Mouse (Mus musculus) midbrain, embryonic 15.5 days (tissue): Measurements from ENCODE around the gene Zfp54. TPM values are rescaled to one million over a fixed set of nuclear protein-coding genes. Genes with fewer than 3 reads are reported as not detected.
A peak's percentile ranks its signal among the peaks of the same experiment; 100 is the strongest.
"Not testable (repeated sequence)": the region's sequence is repeated elsewhere in the genome, so short reads cannot be mapped to it uniquely, and the experiment has no call there.

Experiments
- ATAC-seq: fragments of 200-750 bp; cut with Nextera tagmentation; replicated peaks from 2 replicates; pipeline ENCODE4 v1.8.0; 2017; ENCODE audit warnings: moderate TSS enrichment
- H3K27ac ChIP-seq: fragments of 300-500 bp; sonication (generic); 2 replicates; pipeline ENCODE4 v1.5.1; 2015; ENCODE audit warnings: mild to moderate bottlenecking, inconsistent platforms
- H3K27me3 ChIP-seq: fragments of 300-500 bp; sonication (generic); replicated peaks from 2 replicates; pipeline ENCODE4 v1.6.1; 2015; ENCODE audit warnings: inconsistent platforms
- H3K36me3 ChIP-seq: fragments of 300-500 bp; sonication (generic); replicated peaks from 2 replicates; pipeline ENCODE4 v1.6.1; 2015; ENCODE audit warnings: inconsistent platforms
- H3K4me1 ChIP-seq: fragments of 300-500 bp; sonication (generic); 2 replicates; pipeline ENCODE4 v1.6.1; 2015; ENCODE audit warnings: inconsistent platforms
- H3K4me2 ChIP-seq: fragments of 300-500 bp; sonication (generic); 2 replicates; pipeline ENCODE4 v1.6.1; 2015; ENCODE audit warnings: inconsistent platforms, mild to moderate bottlenecking, moderate library complexity
- H3K4me3 ChIP-seq: fragments of 300-500 bp; sonication (generic); 2 replicates; pipeline ENCODE4 v1.5.1; 2015; ENCODE audit warnings: mild to moderate bottlenecking, inconsistent platforms
- H3K9ac ChIP-seq: fragments of 300-500 bp; sonication (generic); 2 replicates; pipeline ENCODE4 v1.6.1; 2015; ENCODE audit warnings: mild to moderate bottlenecking, inconsistent platforms
- H3K9me3 ChIP-seq: fragments of 300-500 bp; sonication (generic); 2 replicates; pipeline ENCODE4 v1.6.1; 2016; ENCODE audit warnings: inconsistent platforms
- WGBS: fragments of 180-500 bp; shearing (Covaris S2); methylation state at CpG from one replicate; pipeline ENCODE4 v1.1.7; 2015; ENCODE audit warnings: mixed read lengths; 5-methylcytosine and 5-hydroxymethylcytosine counted together
- polyA plus RNA-seq: library from polyadenylated mRNA; unstranded; fragments of >200 nt; fragmentation: Nextera tagmentation; extraction: Ambion mirVana; gene quantifications from 2 replicates; pipeline ENCODE4 v1.2.1, GENCODE M21; 2015

The Zfp54 gene
- polyA plus RNA-seq: 6.0 and 6.1 TPM in 2 replicates

DNA sequence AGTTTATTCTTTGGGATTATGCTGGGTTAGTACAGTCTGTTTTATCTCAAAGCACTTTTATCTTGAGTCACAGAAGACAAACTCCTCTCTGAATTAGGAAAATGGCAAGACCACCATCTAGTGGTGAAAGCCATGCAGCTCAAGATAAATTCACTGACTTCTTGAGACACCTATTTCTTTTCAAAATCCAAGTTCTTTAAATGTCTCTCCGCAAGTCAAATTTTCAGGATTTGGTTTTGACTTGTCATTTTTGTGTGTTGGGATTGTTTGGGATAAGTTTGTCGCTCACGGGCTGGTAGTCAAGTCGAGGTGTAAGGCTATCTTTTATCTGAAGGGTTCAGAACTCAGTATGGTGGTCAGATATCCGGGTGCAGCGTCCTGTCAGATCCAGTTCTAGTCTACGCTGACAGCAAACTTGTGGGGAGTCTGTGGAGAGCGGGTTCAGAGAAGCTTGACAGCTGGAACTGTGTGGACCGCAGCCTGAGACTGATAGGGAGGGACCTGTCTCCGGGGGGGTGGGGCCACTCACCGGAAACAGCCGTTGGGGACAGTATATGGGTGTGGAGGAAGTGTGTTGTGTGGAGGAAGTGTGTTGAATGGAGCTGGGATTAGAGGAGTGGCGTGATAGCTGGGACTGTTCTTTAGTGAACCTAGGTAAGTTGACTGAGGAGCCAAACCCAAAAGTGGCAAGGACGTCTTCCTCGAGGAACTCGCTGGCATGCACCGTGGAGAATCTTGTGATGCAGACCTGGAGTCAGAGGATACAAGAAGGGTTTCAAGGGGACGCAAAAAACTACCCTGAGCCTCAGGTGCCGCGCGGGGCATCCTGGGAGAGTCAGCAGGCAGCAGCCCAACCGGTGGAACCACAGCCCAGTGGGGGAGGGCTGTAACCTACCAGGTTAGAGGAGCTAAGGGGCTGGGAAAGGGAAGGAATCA is at the start of gene Zfp54:
Zfp54 (plus strand) TSS at position 564 of the 936 bp plus-strand sequence.
- H3K9ac ChIP-seq: peak within 1 kb of the TSS; percentile 39
- H3K4me1 ChIP-seq: peaks cover 7% of the 10 kb centered on the region; the same call in 1 of the 2 replicates
- H3K27ac ChIP-seq: peak within 1 kb of the TSS; percentile 65
- no peaks in the 10 kb centered on the region for H3K9me3 ChIP-seq
- H3K4me2 ChIP-seq: peak within 1 kb of the TSS; percentile 82
- no peaks in the 10 kb centered on the region for H3K36me3 ChIP-seq
- H3K4me3 ChIP-seq: peak within 1 kb of the TSS; percentile 47
- 1% methylated on average over 22 of the region's 22 CpGs for WGBS
- ATAC-seq: peak; percentile 99
- no peaks in the 10 kb centered on the region for H3K27me3 ChIP-seq

DNA sequence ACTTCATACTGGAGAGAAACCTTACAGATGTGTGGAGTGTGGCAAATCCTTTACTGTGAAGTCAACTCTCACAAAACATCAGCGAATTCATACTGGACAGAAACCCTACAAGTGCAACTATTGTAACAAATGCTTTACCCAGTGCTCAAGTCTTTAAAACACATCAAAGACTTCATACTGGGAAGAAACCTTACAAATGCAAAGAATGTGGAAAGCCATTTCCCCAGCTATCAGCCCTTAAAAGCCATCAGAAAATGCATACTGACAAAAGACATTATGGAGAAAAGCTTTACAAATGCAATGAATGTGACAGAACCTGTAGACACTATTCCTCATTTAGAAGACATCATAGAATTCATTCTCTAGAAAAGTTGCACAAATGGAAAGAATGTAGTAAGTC is 47.7 kb upstream of the Zfp54 start:
- Histone ChIP-seq H3K4me1 (no peaks in the 10 kb centered on the region), H3K4me3 (no peak overlapping the region), H3K9me3 (no peaks in the 10 kb centered on the region), H3K27ac (no peak overlapping the region), H3K4me2 (no peak overlapping the region), H3K27me3 (no peaks in the 10 kb centered on the region), H3K36me3 (no peaks in the 10 kb centered on the region), H3K9ac (no peak overlapping the region)
- no peak for ATAC-seq
- WGBS: 49% methylated on average over 1 of the region's 1 CpGs

DNA sequence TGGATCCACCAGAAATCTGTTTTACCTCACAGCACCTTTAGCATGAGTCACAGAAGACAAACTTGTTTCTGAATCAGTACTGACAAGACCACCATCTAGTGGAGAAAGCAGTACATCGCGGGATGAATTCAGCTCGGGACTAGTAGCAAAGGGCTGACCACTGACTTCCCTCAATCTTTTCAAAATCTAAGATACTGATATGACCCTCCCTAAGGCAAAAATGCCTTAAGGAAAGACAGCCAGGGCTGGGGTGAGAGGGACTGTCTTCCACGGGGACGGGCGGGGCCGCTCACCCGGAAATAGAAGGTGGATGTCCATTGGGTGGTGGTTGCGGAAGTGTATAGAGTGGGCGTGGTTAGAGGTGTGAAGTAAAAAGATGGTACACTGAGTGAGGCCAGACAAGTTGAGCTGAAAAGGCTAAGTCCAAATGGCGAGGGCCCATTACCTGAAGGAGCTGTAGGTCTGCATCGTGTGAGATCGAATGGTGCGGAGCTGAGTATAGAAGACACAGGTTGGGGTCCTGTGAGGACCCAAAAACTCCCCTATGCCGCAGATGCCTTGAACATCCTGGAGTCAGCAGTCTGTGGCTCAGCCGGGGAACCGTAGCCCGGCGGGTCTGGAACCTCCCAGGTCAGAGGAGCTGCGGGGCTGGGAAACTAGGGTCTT is 39.5 kb upstream of the Zfp54 start, which contains the start of gene Zfp677:
Zfp677 (plus strand) TSS at position 358 of the 666 bp plus-strand sequence.
- H3K27me3 ChIP-seq: no peaks in the 10 kb centered on the region
- no peaks in the 10 kb centered on the region for H3K36me3 ChIP-seq
- peak; percentile 99 for ATAC-seq
- no peaks in the 10 kb centered on the region for H3K4me1 ChIP-seq
- peak within 1 kb of the TSS; percentile 60 for H3K4me2 ChIP-seq
- peak within 1 kb of the TSS; percentile 56 for H3K4me3 ChIP-seq
- peak within 1 kb of the TSS; percentile 69 for H3K27ac ChIP-seq
- H3K9me3 ChIP-seq: no peaks in the 10 kb centered on the region
- H3K9ac ChIP-seq: peak within 1 kb of the TSS; percentile 59
- 6% methylated on average over 20 of the region's 20 CpGs for WGBS

DNA sequence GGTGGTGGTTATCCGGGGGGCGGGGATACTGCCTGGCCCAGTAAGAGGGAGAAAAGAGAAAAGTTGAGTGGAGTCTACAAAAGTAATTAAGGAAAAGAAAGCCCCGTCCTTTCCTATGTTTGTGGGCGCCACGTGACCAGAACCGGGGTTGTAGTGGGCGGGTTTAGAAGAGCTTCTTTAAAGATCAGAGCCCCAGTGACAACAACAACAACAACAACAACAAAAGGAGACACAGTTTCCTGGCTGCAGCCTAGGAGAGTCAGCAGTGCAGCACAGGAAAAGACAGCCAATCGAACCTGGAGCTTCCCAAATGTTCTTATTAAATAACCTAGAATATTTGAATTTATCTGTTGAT is 39.0 kb upstream of the Zfp54 start:
- Histone ChIP-seq H3K4me1 (no peaks in the 10 kb centered on the region), H3K36me3 (no peaks in the 10 kb centered on the region), H3K4me2 (peak overlapping the region; percentile 60), H3K27me3 (no peaks in the 10 kb centered on the region), H3K4me3 (peak overlapping the region; percentile 56), H3K9ac (peak overlapping the region; percentile 59), H3K9me3 (no peaks in the 10 kb centered on the region), H3K27ac (peak overlapping the region; percentile 69; the same call in 1 of the 2 replicates)
- no peak; the same call in none of the 2 replicates for ATAC-seq
- 21% methylated on average over 8 of the region's 8 CpGs for WGBS

DNA sequence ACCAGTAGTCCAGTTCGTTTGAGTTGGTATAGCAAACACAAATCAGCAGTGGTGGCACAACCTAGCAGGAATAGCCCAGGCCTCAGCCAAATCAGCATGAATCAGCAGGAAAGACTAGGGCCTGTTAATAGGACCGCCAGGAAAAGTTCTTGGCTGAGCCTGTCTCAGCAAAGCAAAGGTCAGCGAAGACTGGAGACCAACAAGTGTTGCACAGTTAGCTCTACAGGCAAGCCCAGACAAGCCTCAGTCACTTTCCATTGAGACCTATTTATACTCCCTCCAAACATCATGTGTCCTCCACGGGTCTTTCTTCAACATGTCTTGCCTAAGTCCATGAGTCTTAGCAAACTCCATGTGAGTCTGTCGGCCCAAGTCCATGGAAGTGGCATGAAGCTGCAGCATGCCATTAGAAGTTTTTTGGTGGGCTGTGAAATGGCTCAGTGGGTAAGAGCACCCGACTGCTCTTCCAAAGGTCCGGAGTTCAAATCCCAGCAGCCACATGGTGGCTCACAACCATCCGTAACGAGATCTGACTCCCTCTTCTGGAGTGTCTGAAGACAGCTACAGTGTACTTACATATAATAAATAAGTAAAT is 15.9 kb downstream of the Zfp54 start:
- WGBS: 83% methylated on average over 9 of the region's 9 CpGs
- not testable (repeated sequence) for H3K27ac ChIP-seq, H3K27me3 ChIP-seq

DNA sequence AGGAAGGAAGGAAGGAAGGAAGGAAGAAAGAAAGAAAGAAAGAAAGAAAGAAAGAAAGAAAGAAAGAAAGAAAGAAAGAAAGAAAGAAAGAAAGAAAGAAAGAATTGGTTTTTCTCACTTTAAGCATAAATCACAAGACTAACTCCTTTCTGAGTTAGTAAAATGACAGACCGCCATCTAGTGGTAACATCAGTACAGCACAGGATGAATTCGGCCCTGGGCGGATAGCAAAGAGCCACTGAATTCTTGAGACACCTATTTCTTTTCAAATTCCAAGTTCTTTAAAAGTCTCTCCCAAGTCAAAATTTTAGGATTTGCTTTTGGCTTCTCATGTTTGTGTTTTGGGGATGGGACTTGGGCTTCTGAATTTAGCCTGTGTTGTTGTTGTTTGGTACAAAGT is 26.6 kb downstream of the Zfp54 start:
- ATAC-seq: peak; percentile 87
- under 1% methylated on average over 3 of the region's 3 CpGs for WGBS
- H3K4me3 ChIP-seq: peak overlapping the region; percentile 60

More for the DNA sequence above, 15.9 kb downstream of the Zfp54 start:
- not testable (repeated sequence) for ATAC-seq, H3K4me3 ChIP-seq, H3K36me3 ChIP-seq, H3K4me1 ChIP-seq, H3K4me2 ChIP-seq, H3K9me3 ChIP-seq, H3K9ac ChIP-seq

DNA sequence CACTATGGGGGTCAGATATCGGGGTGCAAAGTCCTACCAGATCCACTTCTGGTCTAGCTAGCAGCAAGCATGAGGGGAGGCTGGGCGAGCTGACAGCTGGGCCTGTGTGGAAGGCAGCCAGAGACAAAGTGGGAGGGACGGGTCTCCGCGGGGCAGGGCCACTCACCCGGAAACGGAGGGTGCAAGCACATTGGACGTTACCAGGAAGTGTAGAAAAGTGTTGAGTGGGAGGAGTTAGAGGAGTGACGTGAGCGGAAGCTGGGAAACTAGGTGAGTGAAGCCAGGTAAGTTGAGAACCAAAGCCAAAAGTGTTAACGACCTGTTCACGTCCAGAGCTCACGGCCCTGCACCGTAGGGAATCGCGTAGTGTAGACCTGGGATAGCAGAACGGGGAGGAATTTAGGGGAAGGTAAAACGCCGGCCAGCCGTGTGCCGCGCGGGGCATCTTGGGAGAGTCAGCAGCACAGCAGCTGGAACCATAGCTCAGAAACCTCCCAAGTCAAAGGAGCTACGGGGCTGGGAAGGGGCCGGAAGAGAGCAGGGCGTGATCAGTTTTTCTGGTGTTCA is 27.2 kb downstream of the Zfp54 start, which contains the start of gene Zfp51:
Zfp51 (plus strand) TSS at position 237 of the 567 bp plus-strand sequence.
- peak; percentile 100 for ATAC-seq
- Histone ChIP-seq H3K27ac (peak within 1 kb of the TSS; percentile 80), H3K4me2 (peak within 1 kb of the TSS; percentile 64), H3K9me3 (no peaks in the 10 kb centered on the region), H3K27me3 (no peaks in the 10 kb centered on the region), H3K9ac (peak within 1 kb of the TSS; percentile 55), H3K4me1 (peaks cover 6% of the 10 kb centered on the region), H3K4me3 (peak within 1 kb of the TSS; percentile 60), H3K36me3 (no peaks in the 10 kb centered on the region)
- WGBS: under 1% methylated on average over 26 of the region's 26 CpGs

More for the DNA sequence above, 26.6 kb downstream of the Zfp54 start:
- H3K27me3 ChIP-seq: no peaks in the 10 kb centered on the region
- H3K36me3 ChIP-seq: no peaks in the 10 kb centered on the region
- no peaks in the 10 kb centered on the region for H3K9me3 ChIP-seq
- peak overlapping the region; percentile 55 for H3K9ac ChIP-seq
- peak overlapping the region; percentile 80 for H3K27ac ChIP-seq
- H3K4me1 ChIP-seq: peaks cover 6% of the 10 kb centered on the region
- peak overlapping the region; percentile 64 for H3K4me2 ChIP-seq

DNA sequence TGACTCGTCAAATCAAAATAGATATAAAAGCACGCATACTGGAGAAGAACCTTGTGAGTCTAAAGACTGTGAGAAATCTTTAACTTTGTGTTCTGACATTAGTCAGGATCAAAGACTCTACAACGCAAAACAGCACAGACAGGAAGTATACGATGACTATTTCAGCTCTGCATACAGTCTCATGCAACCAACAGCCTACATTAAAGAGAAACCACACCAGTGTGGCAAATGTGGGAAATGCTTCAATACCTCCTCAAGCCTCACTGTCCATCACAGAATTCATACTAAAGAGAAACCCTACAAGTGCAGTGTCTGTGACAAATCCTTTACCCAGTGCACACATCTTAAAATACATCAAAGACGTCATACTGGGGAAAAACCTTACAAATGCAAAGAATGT is 40.5 kb downstream of the Zfp54 start:
- WGBS: 90% methylated on average over 5 of the region's 5 CpGs
- Histone ChIP-seq H3K27ac (no peak overlapping the region), H3K9me3 (no peaks in the 10 kb centered on the region), H3K36me3 (peaks cover 33% of the 10 kb centered on the region), H3K4me2 (no peak overlapping the region), H3K9ac (no peak overlapping the region), H3K4me3 (no peak overlapping the region), H3K4me1 (no peaks in the 10 kb centered on the region), H3K27me3 (no peaks in the 10 kb centered on the region)
- ATAC-seq: no peak

DNA sequence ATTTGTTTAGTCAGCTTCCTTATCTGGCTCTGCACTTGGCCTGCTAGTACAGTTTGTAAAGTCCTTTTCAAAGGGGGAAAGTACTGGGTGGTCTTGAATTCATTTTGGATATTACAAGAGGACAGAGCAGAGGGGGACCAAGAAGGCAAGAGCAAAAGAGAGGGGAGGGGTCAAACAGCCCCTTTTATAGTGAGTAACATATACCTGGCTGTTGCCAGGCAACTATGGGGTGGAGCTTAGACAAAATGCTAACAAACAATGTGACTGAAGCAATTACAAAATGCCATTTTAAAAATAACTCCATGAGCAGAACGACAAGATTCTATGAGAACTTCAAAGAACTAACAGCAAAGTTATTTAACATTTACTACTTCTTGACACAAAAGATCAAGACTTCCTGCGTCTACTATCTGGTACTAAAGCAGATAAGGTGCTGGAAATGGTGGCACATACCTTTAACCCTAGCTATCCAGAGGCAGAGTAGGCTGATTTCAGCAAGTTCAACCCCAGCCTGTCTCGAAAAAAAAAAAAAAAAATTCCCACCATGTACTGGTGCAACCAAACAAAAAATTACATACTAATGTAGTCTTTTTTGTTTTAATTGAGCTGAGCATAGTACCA is 49.1 kb downstream of the Zfp54 start:
- Histone ChIP-seq H3K27me3 (no peaks in the 10 kb centered on the region), H3K27ac (no peak overlapping the region), H3K4me1 (no peaks in the 10 kb centered on the region), H3K4me2 (no peak overlapping the region), H3K9ac (no peak overlapping the region), H3K36me3 (no peaks in the 10 kb centered on the region), H3K9me3 (no peaks in the 10 kb centered on the region), H3K4me3 (no peak overlapping the region)
- 65% methylated on average over 3 of the region's 3 CpGs for WGBS
- ATAC-seq: no peak

DNA sequence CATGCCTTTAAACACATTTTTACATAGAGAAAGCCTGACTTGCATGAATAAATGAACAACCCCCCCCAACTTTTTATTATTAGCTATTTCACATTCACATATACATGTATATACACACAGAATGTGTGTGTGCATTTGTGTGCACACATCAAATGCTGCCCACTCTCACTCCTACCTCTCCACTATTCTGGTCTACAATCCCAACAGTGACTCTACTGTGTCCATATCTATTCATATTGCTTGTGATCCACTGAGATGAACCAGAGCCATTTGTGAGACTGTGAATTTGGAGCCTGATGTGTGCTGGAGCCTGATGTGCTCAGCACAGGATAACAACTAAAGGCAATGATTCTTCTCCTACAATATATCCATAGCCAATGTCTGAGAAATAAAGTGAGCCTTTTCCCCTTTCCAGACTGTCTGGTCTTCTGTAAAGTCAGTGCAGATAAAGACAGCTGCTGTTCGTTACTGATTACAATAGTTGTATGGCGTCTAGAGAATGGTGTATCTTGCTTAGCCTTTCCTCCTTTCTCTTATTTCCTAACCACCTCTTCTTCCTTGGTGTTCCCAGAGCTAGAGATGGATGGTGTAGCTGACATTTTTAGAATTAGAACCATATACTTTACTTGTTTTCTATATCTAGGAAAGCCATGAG is 49.8 kb downstream of the Zfp54 start:
- Histone ChIP-seq H3K9ac (no peak overlapping the region), H3K27me3 (no peaks in the 10 kb centered on the region), H3K4me1 (no peaks in the 10 kb centered on the region), H3K4me2 (no peak overlapping the region), H3K9me3 (no peaks in the 10 kb centered on the region), H3K36me3 (no peaks in the 10 kb centered on the region), H3K27ac (no peak overlapping the region), H3K4me3 (no peak overlapping the region)
- ATAC-seq: no peak
- WGBS: 85% methylated on average over 2 of the region's 2 CpGs
